Mouse (Mus musculus) liver, postnatal 0 days (tissue): Measurements from ENCODE around the gene Sema7a. TPM values are rescaled to one million over a fixed set of nuclear protein-coding genes. Genes with fewer than 3 reads are reported as not detected.

ENCODE experiments used
- ATAC-seq: fragments of 200-750 bp; cut with Nextera tagmentation; 2 replicates; pipeline ENCODE4 v1.8.0; 2017; ENCODE audit warnings: mild to moderate bottlenecking, moderate library complexity
- DNase-seq: peaks from one replicate; pipeline ENCODE4 v3.0.0-alpha.2; 2016
- H3K27ac ChIP-seq: fragments of 300-500 bp; sonication (generic); 2 replicates; pipeline ENCODE4 v1.5.1; 2014; ENCODE audit warnings: antibody characterized with exemption, moderate library complexity, mild to moderate bottlenecking, low read depth
- H3K27me3 ChIP-seq: fragments of 300-500 bp; sonication (generic); 2 replicates; pipeline ENCODE4 v1.6.1; 2014; ENCODE audit warnings: low read length, control low read depth, mixed read lengths; ENCODE audit not compliant: insufficient read depth
- H3K36me3 ChIP-seq: fragments of 300-500 bp; sonication (generic); replicated peaks from 2 replicates; pipeline ENCODE4 v1.6.1; 2014; ENCODE audit warnings: mild to moderate bottlenecking, control low read depth, low read length, moderate library complexity, mixed read lengths; ENCODE audit not compliant: insufficient read depth
- H3K4me1 ChIP-seq: fragments of 300-500 bp; sonication (generic); 2 replicates; pipeline ENCODE4 v1.6.1; 2014; ENCODE audit warnings: antibody characterized with exemption, mild to moderate bottlenecking, control low read depth; ENCODE audit not compliant: insufficient read depth
- H3K4me2 ChIP-seq: fragments of 300-500 bp; sonication (generic); 2 replicates; pipeline ENCODE4 v1.6.1; 2014; ENCODE audit warnings: low read depth, mild to moderate bottlenecking, low read length, moderate library complexity, mixed read lengths
- H3K4me3 ChIP-seq: fragments of 300-500 bp; sonication (generic); 2 replicates; pipeline ENCODE4 v1.5.1; 2014; ENCODE audit warnings: low read depth, low read length
- H3K9ac ChIP-seq: fragments of 300-500 bp; sonication (generic); replicated peaks from 2 replicates; pipeline ENCODE4 v1.6.1; 2014; ENCODE audit warnings: mild to moderate bottlenecking, moderate library complexity
- H3K9me3 ChIP-seq: fragments of 300-500 bp; sonication (generic); 2 replicates; pipeline ENCODE4 v1.6.1; 2016; ENCODE audit warnings: mild to moderate bottlenecking, control low read depth, low read length, mixed read lengths
- CTCF ChIP-seq: sonication (generic); IDR thresholded peaks from 2 replicates; pipeline ENCODE4 v1.5.1; 2016; ENCODE audit warnings: antibody characterized with exemption, low read depth
- EP300 ChIP-seq: IDR thresholded peaks from 2 replicates; pipeline ENCODE4 v1.6.1; 2016; ENCODE audit warnings: antibody characterized with exemption, low read depth, mild to moderate bottlenecking
- WGBS: fragments of 180-500 bp; shearing (Covaris S2); extraction: QIAGEN DNeasy Blood & Tissue Kit; methylation state at CpG from one replicate; pipeline ENCODE4 v1.1.7; 2014; ENCODE audit not compliant: insufficient replicate concordance; 5-methylcytosine and 5-hydroxymethylcytosine counted together
- polyA plus RNA-seq: library from polyadenylated mRNA; unstranded; fragments of >200 nt; fragmentation: Nextera tagmentation; extraction: Ambion mirVana; gene quantifications from 2 replicates; pipeline ENCODE4 v1.2.1, GENCODE M21; 2015

Gene Sema7a
- polyA plus RNA-seq, 1 experiment from 2014 or later, result not detected

DNA sequence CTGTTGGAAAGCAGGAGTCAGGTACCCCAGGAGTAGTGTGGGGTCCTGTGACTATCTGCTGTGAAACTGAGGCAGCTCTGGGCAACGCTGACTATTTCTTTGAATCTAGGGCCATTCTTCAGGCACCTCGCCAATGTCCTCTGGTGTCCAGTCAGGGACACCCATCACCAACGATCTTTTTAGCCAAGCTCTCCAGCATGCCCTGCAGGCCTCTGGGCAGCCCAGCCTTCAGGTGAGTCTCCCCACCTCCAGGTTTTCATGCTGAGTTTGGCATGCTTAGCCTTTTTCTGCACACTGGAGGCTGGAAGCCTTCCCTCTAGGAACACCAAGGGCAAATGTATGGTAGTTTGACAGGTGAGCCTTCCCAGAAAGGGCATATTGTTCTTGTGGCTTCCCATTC, 16.9 kb upstream of the Sema7a start:
- WGBS, result 83% methylated on average over 3 of the region's 3 CpGs
- Histone ChIP-seq H3K4me2 (no peak overlapping the region), H3K27ac (no peak overlapping the region), H3K9ac (no peak overlapping the region), H3K36me3 (peaks cover 69% of the 10 kb centered on the region), H3K27me3 (no peaks in the 10 kb centered on the region), H3K4me1 (no peaks in the 10 kb centered on the region; the same call in 1 of the 2 replicates), H3K9me3 (no peaks in the 10 kb centered on the region), H3K4me3 (no peak overlapping the region)
- ATAC-seq, result no peak
- no peak for TF ChIP-seq EP300
- no peak for TF ChIP-seq CTCF
- DNase-seq, result no peak

DNA sequence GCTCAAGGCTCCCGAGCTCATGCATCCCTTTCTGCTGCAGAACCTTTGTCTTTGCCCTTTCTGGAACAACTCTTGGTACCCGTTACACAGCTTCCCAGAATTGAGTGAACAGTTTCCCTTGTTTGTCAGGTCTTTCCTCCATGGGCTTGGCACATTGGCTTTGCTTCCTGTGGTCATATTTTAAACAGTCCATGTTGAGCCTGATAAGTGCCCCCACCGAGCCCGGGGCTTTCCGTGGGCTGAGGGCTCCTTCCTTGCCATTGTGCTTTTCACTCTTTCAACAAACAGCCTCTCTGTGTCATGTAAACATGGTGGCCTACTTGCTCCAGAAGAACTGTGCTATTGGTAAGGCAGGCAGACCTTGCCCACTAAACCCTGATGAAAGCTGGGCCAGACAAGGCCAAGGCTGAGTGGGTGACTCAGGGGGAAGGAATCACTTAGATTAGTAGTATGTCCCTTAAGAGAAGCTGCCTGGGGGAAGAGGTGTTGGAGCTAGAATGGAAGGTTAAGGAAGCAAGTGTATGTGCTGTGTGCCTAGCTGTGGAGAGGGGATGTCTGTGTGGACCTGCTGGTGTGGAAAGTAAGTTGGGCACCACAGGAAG, 8.6 kb upstream of the Sema7a start:
- no peaks in the 10 kb centered on the region for H3K9me3 ChIP-seq

DNA sequence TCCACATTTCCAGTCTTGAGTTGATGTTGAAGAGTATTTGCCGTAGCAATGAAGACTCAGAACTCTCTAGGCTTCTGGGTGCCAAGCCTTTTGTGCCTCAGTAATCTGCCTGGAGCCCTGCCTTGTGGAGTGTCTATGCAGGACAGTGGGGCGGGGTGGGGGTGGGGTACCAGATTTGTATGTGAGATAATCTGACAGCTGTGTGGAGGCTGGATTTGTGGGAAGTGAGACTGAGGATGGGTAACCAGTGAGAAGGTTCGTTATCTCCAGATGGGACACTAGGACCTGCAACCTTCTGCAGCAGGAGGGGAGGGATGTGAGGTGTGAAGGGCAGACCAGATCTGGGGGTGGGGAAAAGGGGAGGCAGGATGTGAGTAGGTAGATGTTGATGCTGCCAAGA, 7.7 kb upstream of the Sema7a start:
- H3K4me2 ChIP-seq, result no peak overlapping the region
- H3K4me1 ChIP-seq, result no peaks in the 10 kb centered on the region; the same call in 1 of the 2 replicates
- 56% methylated on average over 3 of the region's 3 CpGs for WGBS
- peaks cover 8% of the 10 kb centered on the region for H3K36me3 ChIP-seq
- no peak overlapping the region for H3K27ac ChIP-seq
- ATAC-seq (no peak), DNase-seq (no peak)
- TF ChIP-seq CTCF (no peak), EP300 (no peak)
- no peak overlapping the region for H3K4me3 ChIP-seq
- no peaks in the 10 kb centered on the region for H3K9me3 ChIP-seq
- no peak overlapping the region for H3K9ac ChIP-seq
- 0 out of 2 replicates have a peak, but pooled peaks cover under 1% of the 10 kb centered on the region for H3K27me3 ChIP-seq

More for the DNA sequence above, 8.6 kb upstream of the Sema7a start:
- no peak for DNase-seq
- Histone ChIP-seq H3K9ac (no peak overlapping the region), H3K4me1 (no peaks in the 10 kb centered on the region; the same call in 1 of the 2 replicates), H3K27me3 (no peaks in the 10 kb centered on the region), H3K36me3 (peaks cover 16% of the 10 kb centered on the region), H3K4me3 (no peak overlapping the region), H3K4me2 (no peak overlapping the region), H3K27ac (no peak overlapping the region)
- TF ChIP-seq CTCF, result no peak
- TF ChIP-seq EP300, result no peak
- WGBS, result 44% methylated on average over 5 of the region's 5 CpGs
- ATAC-seq, result no peak

DNA sequence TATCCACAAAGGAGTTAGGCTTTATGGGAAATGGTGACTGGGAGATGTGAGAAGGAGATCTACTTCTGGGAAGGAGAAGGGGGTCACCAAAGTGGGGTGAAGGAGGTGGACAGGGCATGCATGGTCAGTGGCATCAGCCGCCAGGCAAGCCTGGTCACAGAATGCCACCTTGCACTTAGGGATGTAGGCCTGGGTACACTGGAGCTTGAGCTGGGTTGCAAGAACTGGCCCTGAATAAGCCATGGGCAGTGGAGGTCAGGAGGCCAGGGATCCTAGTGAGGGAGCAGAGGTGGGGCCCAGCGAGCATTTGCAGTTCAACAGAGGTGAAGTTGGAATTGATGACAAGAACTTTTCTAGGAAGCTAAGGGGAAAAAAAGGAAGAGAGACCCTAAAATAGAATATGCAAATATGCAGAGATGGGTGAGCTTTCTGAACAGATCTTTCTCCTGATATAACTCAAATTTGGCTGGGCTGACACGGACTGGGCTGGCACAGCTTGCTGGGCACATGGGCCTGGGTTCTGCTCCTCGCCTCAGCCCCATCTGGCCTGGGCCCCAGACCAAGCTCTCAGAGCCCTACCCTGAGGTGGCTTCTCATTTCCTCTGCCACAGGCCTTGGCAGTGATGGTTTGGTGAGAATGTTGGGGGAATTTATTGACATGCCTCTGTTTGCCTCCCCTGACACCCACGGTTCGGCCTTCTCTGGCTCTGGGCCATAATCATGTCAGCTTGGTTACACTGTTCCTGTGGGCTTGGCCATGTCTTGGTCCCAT, 6.9 kb upstream of the Sema7a start:
- Histone ChIP-seq H3K27ac (no peak overlapping the region), H3K27me3 (peaks cover 7% of the 10 kb centered on the region; the same call in 1 of the 2 replicates), H3K9ac (no peak overlapping the region), H3K4me3 (no peak overlapping the region), H3K36me3 (peaks cover 2% of the 10 kb centered on the region), H3K9me3 (no peaks in the 10 kb centered on the region), H3K4me2 (no peak overlapping the region), H3K4me1 (no peaks in the 10 kb centered on the region)
- no peak for ATAC-seq
- no peak for TF ChIP-seq EP300
- no peak for TF ChIP-seq CTCF
- no peak for DNase-seq
- WGBS, result 54% methylated on average over 6 of the region's 6 CpGs

DNA sequence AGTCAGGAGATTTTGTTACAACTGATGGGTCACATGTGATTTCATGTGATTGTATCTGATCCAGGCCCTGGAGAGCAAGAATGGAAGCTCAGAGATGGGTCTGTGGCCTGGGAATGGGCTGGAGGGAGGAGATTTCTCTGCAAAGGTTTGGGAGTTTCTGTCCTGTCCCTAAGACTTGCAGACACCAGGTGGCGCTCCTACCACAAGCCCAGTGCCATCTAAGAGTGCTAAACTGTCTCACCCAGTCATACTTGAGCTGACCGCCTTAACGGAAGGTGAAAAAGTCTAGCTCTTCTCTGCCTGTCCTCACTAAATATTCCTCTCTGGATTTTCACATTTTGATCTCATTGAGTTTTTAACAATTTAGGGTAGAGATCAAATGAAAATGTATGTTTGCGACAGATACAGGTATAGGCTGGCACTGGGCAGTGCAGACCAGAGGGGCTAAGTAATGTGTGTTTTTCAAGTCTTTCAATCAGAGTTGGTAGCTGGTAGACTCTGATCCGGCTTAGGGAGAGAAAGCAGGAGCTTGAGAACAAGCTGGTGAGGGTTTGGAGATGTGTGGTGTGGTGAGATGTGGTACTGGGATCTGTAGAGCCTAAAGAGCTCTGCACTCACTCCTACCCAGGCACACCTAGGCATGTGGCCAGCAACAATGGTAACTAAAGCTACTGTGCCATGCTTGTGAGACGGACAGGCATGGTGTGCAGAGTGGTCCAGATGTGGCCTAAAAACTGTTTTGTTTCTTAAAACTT, 4.1 kb upstream of the Sema7a start:
- Histone ChIP-seq H3K4me3 (no peak overlapping the region), H3K9me3 (no peaks in the 10 kb centered on the region), H3K36me3 (no peaks in the 10 kb centered on the region), H3K4me1 (peaks cover 6% of the 10 kb centered on the region), H3K27ac (no peak overlapping the region), H3K4me2 (no peak overlapping the region), H3K27me3 (peaks cover 34% of the 10 kb centered on the region), H3K9ac (no peak overlapping the region)
- peak; percentile 92 for TF ChIP-seq CTCF
- TF ChIP-seq EP300, result no peak
- ATAC-seq (peak; percentile 56; the same call in 1 of the 2 replicates), DNase-seq (peak; percentile 86)
- 31% methylated on average over 6 of the region's 6 CpGs for WGBS

DNA sequence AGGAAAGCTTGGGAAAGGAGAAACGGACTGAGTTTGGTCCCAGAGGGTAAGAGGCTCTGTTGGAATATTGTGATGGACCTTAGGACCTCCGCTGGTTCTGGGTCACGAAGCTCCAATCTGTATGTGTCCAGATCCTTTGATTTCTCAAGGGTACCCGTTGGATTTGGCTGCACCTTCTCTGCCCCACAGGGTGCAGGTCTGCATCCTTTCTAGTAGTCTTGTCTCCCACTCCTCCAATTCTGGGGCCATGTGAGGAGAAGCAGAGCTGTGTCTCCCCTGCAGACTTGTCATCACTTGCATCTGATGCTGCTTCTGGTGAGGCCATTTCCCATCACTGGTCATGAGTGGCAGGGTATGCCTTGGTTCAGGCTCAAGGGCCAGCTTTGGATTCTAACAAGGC, 2.7 kb upstream of the Sema7a start:
- peaks cover 7% of the 10 kb centered on the region for H3K4me1 ChIP-seq
- no peak overlapping the region for H3K27ac ChIP-seq
- H3K27me3 ChIP-seq, result peaks cover 47% of the 10 kb centered on the region
- H3K4me2 ChIP-seq, result no peak overlapping the region
- no peaks in the 10 kb centered on the region for H3K36me3 ChIP-seq
- WGBS, result 76% methylated on average over 4 of the region's 4 CpGs
- H3K9me3 ChIP-seq, result no peaks in the 10 kb centered on the region
- no peak overlapping the region for H3K4me3 ChIP-seq
- DNase-seq (no peak), ATAC-seq (no peak)
- no peak for TF ChIP-seq CTCF
- TF ChIP-seq EP300, result no peak
- H3K9ac ChIP-seq, result no peak overlapping the region
